Mouse (Mus musculus) layer of hippocampus, adult 2 months (tissue): ENCODE data around the gene Serp1. TPM values are rescaled to one million over a fixed set of nuclear protein-coding genes. Genes with fewer than 3 reads are reported as not detected.

Source experiments
- DNase-seq, 2 experiments: peaks; one replicate each; pipeline ENCODE4 v3.0.0; 2022; ENCODE audit warnings: low spot score in 2 of 2
- H3K27ac ChIP-seq: fragments of 200-600 bp; 2 replicates; pipeline ENCODE4 v1.8.1; 2022
- H3K4me3 ChIP-seq: fragments of 200-600 bp; 2 replicates; pipeline ENCODE4 v1.8.1; 2022; ENCODE audit warnings: mild to moderate bottlenecking
- CTCF ChIP-seq: fragments of 200-600 bp; conservative IDR thresholded peaks from 2 replicates; pipeline ENCODE4 v1.8.1; 2022; ENCODE audit warnings: antibody characterized with exemption, mild to moderate bottlenecking, moderate library complexity
- total RNA-seq, 2 experiments: library from RNA; stranded (reverse); gene quantifications; 2 replicates each; pipeline ENCODE4 v1.2.3; 2021

Serp1 gene
- total RNA-seq, 2 experiments from 2014 or later: 22.3 to 22.7 TPM

GRCm38 (mm10) chr3:58518962-58519361, 6.7 kb downstream of the Serp1 start:
- Histone ChIP-seq H3K4me3 (no peak overlapping the region), H3K27ac (no peak overlapping the region)
- TF ChIP-seq CTCF: no peak
- no peak for DNase-seq

DNA sequence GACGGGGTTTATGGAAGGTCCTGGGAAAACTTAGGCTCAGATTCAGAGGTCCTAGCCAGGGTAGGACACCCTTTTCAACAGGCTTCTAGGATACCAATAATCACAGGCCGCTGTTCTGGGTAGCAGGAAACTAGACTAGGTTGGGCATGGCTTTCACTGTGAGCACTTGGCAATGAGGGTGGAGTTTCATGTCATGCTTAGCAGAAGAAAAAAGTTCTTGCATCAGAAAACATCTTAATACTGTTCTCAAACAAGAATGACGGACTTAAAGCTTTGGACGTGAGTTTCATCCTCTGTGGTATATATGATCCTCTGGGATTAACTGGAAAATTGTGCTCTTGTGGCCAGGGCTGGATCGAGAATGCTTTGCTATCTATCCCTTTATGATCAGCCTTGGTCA, 7.9 kb downstream of the Serp1 start:
- no peak for TF ChIP-seq CTCF
- no peak overlapping the region for H3K27ac ChIP-seq
- H3K4me3 ChIP-seq: no peak overlapping the region
- DNase-seq: no peak

GRCm38 (mm10) chr3:58517258-58517657, 8.4 kb downstream of the Serp1 start:
- no peak for TF ChIP-seq CTCF
- Histone ChIP-seq H3K27ac (no peak overlapping the region), H3K4me3 (no peak overlapping the region)
- DNase-seq: no peak

- no peak for TF ChIP-seq CTCF
- no peak for DNase-seq
These were observed 9.1 kb downstream of the Serp1 start for GRCm38 (mm10) chr3:58516602-58516976.

GRCm38 (mm10) chr3:58515947-58516601, 9.6 kb downstream of the Serp1 start:
- no peak for DNase-seq

More at GRCm38 (mm10) chr3:58516602-58516976, 9.1 kb downstream of the Serp1 start:
- Histone ChIP-seq H3K4me3 (no peak overlapping the region), H3K27ac (peak overlapping the region; percentile 14; the same call in 1 of the 2 replicates)

DNA sequence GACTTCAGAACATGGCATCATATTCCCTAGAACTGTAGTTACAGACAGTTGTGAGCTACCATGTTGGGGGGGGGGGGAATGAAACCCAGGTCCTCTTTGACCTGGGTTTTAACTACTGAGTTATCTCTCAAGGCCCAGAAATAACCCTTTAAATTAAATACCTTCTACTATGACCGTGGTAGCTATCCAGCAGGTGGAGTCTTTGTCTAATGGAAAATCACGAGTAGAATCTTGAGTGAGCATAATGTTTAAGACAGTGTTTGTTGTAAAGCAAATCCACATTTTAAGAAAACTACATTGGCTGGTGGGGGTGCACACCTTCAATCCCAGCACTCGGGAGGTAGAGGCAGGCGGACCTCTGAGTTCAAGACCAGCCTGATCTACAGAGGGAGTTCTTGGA, 12.2 kb downstream of the Serp1 start:
- no peak for DNase-seq
- Histone ChIP-seq H3K27ac (no peak overlapping the region), H3K4me3 (no peak overlapping the region)
- no peak for TF ChIP-seq CTCF

More at GRCm38 (mm10) chr3:58515947-58516601, 9.6 kb downstream of the Serp1 start:
- TF ChIP-seq CTCF: no peak
- peak overlapping the region; percentile 14; the same call in 1 of the 2 replicates for H3K27ac ChIP-seq
- no peak overlapping the region for H3K4me3 ChIP-seq

GRCm38 (mm10) chr3:58512740-58513139, 13.0 kb downstream of the Serp1 start:
- DNase-seq: no peak
- no peak for TF ChIP-seq CTCF
- Histone ChIP-seq H3K4me3 (no peak overlapping the region), H3K27ac (no peak overlapping the region)

DNA sequence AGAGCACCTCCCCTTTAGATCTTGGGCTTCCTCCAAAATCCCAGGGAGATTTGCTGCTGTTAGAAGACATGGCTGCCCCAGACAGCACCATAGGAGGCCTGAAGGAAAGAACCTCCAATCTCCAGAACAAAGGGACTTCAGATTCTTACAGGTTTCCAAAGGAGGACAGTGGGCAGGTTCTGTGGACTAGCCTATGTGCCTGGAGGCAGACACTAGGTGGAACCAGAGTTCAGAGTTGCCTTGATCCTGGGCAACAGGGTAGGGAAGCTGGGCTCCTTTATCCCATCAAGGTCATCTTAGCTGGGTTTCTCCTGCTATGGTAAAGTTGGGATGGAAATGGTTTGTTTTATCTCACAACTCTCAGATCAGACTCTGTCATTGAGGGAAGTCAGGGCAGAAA, 14.1 kb downstream of the Serp1 start:
- peak; percentile 51 for TF ChIP-seq CTCF
- no peak overlapping the region for H3K27ac ChIP-seq
- no peak overlapping the region for H3K4me3 ChIP-seq
- no peak for DNase-seq

GRCm38 (mm10) chr3:58508020-58508750, 17.5 kb downstream of the Serp1 start:
- Histone ChIP-seq H3K27ac (no peak overlapping the region), H3K4me3 (no peak overlapping the region)
- DNase-seq: no peak
- TF ChIP-seq CTCF: no peak

GRCm38 (mm10) chr3:58504676-58505075, 21.0 kb downstream of the Serp1 start:
- no peak overlapping the region for H3K4me3 ChIP-seq
- H3K27ac ChIP-seq: no peak overlapping the region
- no peak for DNase-seq
- no peak for TF ChIP-seq CTCF

GRCm38 (mm10) chr3:58503720-58504333, 21.9 kb downstream of the Serp1 start:
- DNase-seq: no peak
- TF ChIP-seq CTCF: peak; percentile 42
- H3K27ac ChIP-seq: no peak overlapping the region
- H3K4me3 ChIP-seq: no peak overlapping the region

DNA sequence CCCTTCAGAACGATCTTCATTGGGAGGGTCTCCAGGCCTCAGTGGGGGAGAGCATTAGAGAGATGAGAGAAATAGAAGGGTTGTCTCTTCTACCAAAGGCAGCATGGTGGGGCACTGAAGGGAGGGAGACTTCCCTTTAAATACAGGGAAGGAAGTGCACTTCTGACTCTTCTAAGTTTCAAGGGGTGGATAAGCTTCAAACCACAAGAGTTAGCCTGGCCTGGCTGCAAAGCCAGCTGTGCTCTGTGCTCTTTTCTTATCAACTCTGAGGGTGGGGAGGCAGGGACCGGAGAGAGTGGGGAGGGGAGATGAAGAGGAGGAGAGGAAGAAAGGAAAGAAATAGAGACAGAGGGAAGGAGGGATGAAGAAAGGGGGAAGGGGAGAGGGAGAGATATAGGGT, 23.7 kb downstream of the Serp1 start:
- Histone ChIP-seq H3K4me3 (no peak overlapping the region), H3K27ac (no peak overlapping the region)
- DNase-seq: no peak
- no peak for TF ChIP-seq CTCF

DNA sequence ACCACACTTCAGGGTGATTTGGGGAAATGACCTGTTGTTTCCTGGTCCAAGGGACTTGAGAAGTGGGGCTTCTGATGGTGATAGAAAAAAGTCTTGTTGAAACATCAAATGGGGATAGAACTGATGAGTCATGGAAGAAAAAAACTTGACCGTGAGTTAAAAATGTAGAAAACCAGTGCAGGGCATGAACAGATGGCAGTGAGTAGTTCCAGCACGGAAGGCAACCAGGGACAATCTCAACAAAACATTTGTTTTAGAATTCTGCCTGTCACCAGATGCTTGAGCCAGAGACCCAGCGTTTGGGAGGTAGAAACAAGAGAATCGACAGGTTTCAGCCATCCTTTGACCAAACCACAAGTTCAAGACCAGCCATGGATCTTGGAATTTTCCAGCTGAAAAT, 32.1 kb downstream of the Serp1 start:
- no peak for TF ChIP-seq CTCF
- DNase-seq: peak; percentile 12 to 56
- Histone ChIP-seq H3K4me3 (no peak overlapping the region), H3K27ac (peak overlapping the region; percentile 54; the same call in 1 of the 2 replicates)
